Mouse (Mus musculus) forebrain, embryonic 11.5 days (tissue): ENCODE measurements around the gene Lats2. TPM values are rescaled to one million over a fixed set of nuclear protein-coding genes. Genes with fewer than 3 reads are reported as not detected.
A peak's percentile ranks its signal among the peaks of the same experiment; 100 is the strongest.

Experiments used
- ATAC-seq: fragments of 200-750 bp; cut with Nextera tagmentation; replicated peaks from 2 replicates; pipeline ENCODE4 v1.8.0; 2017; ENCODE audit warnings: moderate TSS enrichment; ENCODE audit not compliant: low FRiP score
- DNase-seq: peaks from one replicate; pipeline ENCODE4 v3.0.0-alpha.2; 2017; ENCODE audit warnings: low spot score
- H3K27ac ChIP-seq: fragments of 300-500 bp; sonication (generic); 2 replicates; pipeline ENCODE4 v1.5.1; 2014; ENCODE audit warnings: low read depth, low read length
- H3K27me3 ChIP-seq: fragments of 300-500 bp; sonication (generic); 2 replicates; pipeline ENCODE4 v1.6.1; 2014; ENCODE audit warnings: mild to moderate bottlenecking, low read length, mixed read lengths; ENCODE audit not compliant: control insufficient read depth, insufficient read depth
- H3K36me3 ChIP-seq: fragments of 300-500 bp; sonication (generic); 2 replicates; pipeline ENCODE4 v1.6.1; 2014; ENCODE audit warnings: mild to moderate bottlenecking, low read length, moderate library complexity, mixed read lengths; ENCODE audit not compliant: control insufficient read depth, insufficient read depth
- H3K4me1 ChIP-seq: fragments of 300-500 bp; sonication (generic); replicated peaks from 2 replicates; pipeline ENCODE4 v1.6.1; 2014; ENCODE audit warnings: low read length, mixed read lengths; ENCODE audit not compliant: control insufficient read depth, insufficient read depth
- H3K4me2 ChIP-seq: fragments of 300-500 bp; sonication (generic); 2 replicates; pipeline ENCODE4 v1.6.1; 2014; ENCODE audit warnings: low read depth, mild to moderate bottlenecking, low read length, moderate library complexity, mixed read lengths; ENCODE audit not compliant: severe bottlenecking
- H3K4me3 ChIP-seq: fragments of 300-500 bp; sonication (generic); 2 replicates; pipeline ENCODE4 v1.5.1; 2014; ENCODE audit warnings: low read depth, low read length
- H3K9ac ChIP-seq: fragments of 300-500 bp; sonication (generic); 2 replicates; pipeline ENCODE4 v1.6.1; 2014; ENCODE audit warnings: low read length
- H3K9me3 ChIP-seq: fragments of 300-500 bp; sonication (generic); 2 replicates; pipeline ENCODE4 v1.6.1; 2016; ENCODE audit warnings: low read length, mixed read lengths; ENCODE audit not compliant: control insufficient read depth
- WGBS: fragments of 180-500 bp; shearing (Covaris S2); extraction: QIAGEN DNeasy Blood & Tissue Kit; methylation state at CpG from one replicate; pipeline ENCODE4 v1.1.7; 2014; 5-methylcytosine and 5-hydroxymethylcytosine counted together
- polyA plus RNA-seq: library from polyadenylated mRNA; unstranded; fragments of >200 nt; fragmentation: Nextera tagmentation; extraction: Ambion mirVana; gene quantifications from 2 replicates; pipeline ENCODE4 v1.2.1, GENCODE M21; 2014

The Lats2 gene
- polyA plus RNA-seq, 1 experiment from 2014 or later: 16.6 TPM

DNA sequence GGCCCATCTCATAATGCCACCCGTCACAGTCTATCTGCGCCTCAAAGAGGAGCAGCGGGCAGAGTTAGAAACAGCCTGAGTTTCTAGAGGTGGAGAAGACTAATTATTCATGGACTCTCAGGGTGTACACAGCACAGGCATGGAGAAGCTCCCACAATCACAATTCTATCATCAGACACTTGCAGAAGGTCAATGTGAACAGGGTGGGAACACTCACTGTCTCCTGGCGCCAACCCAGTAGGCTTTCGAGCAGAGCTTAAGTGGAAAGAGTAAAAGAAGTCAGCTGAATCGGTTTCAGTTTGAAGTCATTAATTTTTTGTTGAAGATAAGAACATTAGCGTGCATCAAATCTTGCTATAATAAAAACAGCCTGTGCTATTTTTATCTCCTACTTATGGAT lies 49.6 kb downstream of the Lats2 start:
- Histone ChIP-seq H3K9ac (no peak overlapping the region), H3K4me3 (no peak overlapping the region), H3K27me3 (no peaks in the 10 kb centered on the region), H3K9me3 (no peaks in the 10 kb centered on the region), H3K36me3 (no peaks in the 10 kb centered on the region), H3K4me2 (no peak overlapping the region), H3K4me1 (peaks cover 17% of the 10 kb centered on the region), H3K27ac (no peak overlapping the region)
- ATAC-seq (no peak), DNase-seq (no peak)
- 88% methylated on average over 7 of the region's 7 CpGs for WGBS

- H3K27ac ChIP-seq: peak overlapping the region; percentile 12; the same call in 1 of the 2 replicates
- peaks cover 18% of the 10 kb centered on the region for H3K4me1 ChIP-seq
- ATAC-seq (no peak), DNase-seq (no peak)
- H3K36me3 ChIP-seq: no peaks in the 10 kb centered on the region
- no peak overlapping the region for H3K4me3 ChIP-seq
- peak overlapping the region; percentile 39 for H3K9ac ChIP-seq
- H3K9me3 ChIP-seq: no peaks in the 10 kb centered on the region
- no peaks in the 10 kb centered on the region for H3K27me3 ChIP-seq
- H3K4me2 ChIP-seq: no peak overlapping the region
- WGBS: 42% methylated on average over 18 of the region's 18 CpGs
Observed at GRCm38 (mm10) chr14:57707100-57707893, 50.9 kb downstream of the Lats2 start.

DNA sequence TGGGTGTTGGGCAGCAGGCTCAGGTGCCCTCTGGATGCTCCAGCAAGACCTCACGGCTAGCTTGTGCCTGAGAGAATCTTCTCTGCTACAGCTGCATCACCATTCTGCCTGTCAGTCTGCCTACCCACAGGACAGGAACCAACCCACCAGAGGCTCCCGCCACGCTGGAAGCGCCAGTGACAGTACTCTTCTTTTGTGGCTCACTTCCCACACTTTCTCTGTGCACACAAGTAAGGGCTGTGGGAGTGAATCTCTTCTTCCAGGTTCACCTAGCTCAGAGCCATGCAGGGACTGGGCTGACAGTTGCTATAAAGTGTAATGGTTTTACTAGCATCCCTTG lies 51.5 kb downstream of the Lats2 start:
- no peak for ATAC-seq
- 91% methylated on average over 4 of the region's 4 CpGs for WGBS
- no peaks in the 10 kb centered on the region for H3K9me3 ChIP-seq
- no peak overlapping the region for H3K4me2 ChIP-seq
- H3K27me3 ChIP-seq: no peaks in the 10 kb centered on the region
- DNase-seq: no peak
- H3K36me3 ChIP-seq: no peaks in the 10 kb centered on the region
- H3K9ac ChIP-seq: peak overlapping the region; percentile 39
- H3K4me1 ChIP-seq: peaks cover 21% of the 10 kb centered on the region
- H3K27ac ChIP-seq: peak overlapping the region; percentile 12; the same call in 1 of the 2 replicates
- no peak overlapping the region for H3K4me3 ChIP-seq

DNA sequence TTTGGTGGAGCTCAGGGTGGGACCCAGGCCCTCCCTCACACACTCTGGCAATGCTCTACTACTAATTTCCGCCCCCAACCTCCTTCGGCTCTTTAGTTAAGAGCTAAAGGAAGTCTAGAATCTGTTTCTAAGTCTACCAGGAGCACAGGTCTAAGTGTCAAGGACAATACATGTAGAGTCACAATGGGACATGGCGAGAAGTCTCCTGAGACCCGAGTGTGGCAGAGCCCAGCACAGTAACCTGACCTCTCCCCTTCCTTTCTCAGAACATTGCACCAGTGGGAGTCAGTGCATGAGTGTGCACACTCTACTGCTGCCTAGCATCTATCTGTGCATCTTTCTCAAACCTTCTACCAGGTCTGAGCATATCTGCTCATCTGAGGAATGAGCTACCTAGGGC lies 52.4 kb downstream of the Lats2 start:
- DNase-seq (no peak), ATAC-seq (no peak)
- H3K4me2 ChIP-seq: no peak overlapping the region
- H3K27me3 ChIP-seq: no peaks in the 10 kb centered on the region
- H3K9ac ChIP-seq: no peak overlapping the region
- no peak overlapping the region for H3K4me3 ChIP-seq
- no peaks in the 10 kb centered on the region for H3K9me3 ChIP-seq
- no peaks in the 10 kb centered on the region for H3K36me3 ChIP-seq
- H3K27ac ChIP-seq: no peak overlapping the region
- 90% methylated on average over 4 of the region's 4 CpGs for WGBS
- peaks cover 21% of the 10 kb centered on the region for H3K4me1 ChIP-seq

DNA sequence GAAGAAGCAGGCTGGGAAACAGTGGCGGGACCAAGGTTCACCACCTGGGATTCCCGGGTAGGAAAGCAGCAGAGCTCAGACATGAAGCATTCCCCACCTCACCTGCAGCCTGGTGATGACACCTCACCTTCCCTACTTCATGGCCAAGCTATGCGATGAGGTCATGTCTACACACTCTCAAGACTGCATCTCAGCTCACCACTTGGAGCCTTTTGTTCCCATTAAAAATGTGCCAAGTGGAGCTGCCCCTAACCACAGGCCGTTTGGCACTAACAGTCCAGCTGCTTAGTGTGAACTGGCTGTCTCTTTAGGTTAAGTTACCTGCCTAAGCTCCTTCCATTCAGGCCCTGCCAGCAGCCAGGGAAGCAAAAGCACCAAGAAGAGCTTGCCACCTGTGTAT lies 53.1 kb downstream of the Lats2 start:
- no peak for ATAC-seq
- H3K4me1 ChIP-seq: peaks cover 21% of the 10 kb centered on the region
- no peak overlapping the region for H3K27ac ChIP-seq
- 92% methylated on average over 4 of the region's 4 CpGs for WGBS
- H3K4me2 ChIP-seq: no peak overlapping the region
- H3K27me3 ChIP-seq: no peaks in the 10 kb centered on the region
- no peak overlapping the region for H3K4me3 ChIP-seq
- H3K36me3 ChIP-seq: peaks cover under 1% of the 10 kb centered on the region; the same call in 1 of the 2 replicates
- H3K9me3 ChIP-seq: no peaks in the 10 kb centered on the region
- no peak for DNase-seq
- H3K9ac ChIP-seq: no peak overlapping the region

GRCm38 (mm10) chr14:57701915-57702477 lies 56.2 kb downstream of the Lats2 start:
- peaks cover 5% of the 10 kb centered on the region; the same call in 1 of the 2 replicates for H3K4me1 ChIP-seq
- H3K9ac ChIP-seq: no peak overlapping the region
- ATAC-seq (peak; percentile 79), DNase-seq (no peak)
- peaks cover 8% of the 10 kb centered on the region for H3K36me3 ChIP-seq
- WGBS: 55% methylated on average over 12 of the region's 12 CpGs
- H3K27me3 ChIP-seq: no peaks in the 10 kb centered on the region
- peak overlapping the region; percentile 64 for H3K27ac ChIP-seq
- H3K4me3 ChIP-seq: no peak overlapping the region
- H3K9me3 ChIP-seq: no peaks in the 10 kb centered on the region
- H3K4me2 ChIP-seq: no peak overlapping the region

DNA sequence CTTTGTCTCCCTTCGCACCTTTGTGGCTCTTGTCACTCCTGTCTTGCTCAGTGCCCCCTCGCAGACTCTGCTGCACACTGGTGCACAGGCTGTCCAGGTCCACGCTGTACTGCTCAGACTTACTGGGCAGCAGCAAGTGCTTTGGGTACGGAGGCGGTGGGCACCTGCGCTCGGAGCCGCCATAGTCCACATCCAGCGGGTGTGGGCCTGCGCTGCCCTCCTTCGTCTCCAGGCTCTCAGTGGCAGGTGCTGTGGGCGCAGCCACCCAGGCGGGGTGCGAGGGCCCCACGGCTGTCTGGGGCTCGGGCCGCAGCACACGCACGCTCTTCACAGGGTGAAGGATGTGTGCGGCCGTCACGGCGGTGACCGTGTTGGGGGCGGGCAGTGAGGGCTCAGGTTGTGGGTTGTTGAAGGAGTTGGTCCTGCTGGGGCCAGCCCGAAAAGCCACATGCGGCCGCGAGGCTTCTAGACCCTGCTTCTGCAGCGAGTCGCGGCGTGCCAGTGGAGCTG lies 58.7 kb downstream of the Lats2 start:
- peak; percentile 47 for DNase-seq
- Histone ChIP-seq H3K9ac (no peak overlapping the region), H3K36me3 (peaks cover 8% of the 10 kb centered on the region), H3K27ac (no peak overlapping the region), H3K4me2 (no peak overlapping the region), H3K27me3 (no peaks in the 10 kb centered on the region), H3K4me3 (no peak overlapping the region), H3K9me3 (no peaks in the 10 kb centered on the region), H3K4me1 (peaks cover 4% of the 10 kb centered on the region; the same call in 1 of the 2 replicates)
- ATAC-seq: no peak
- 94% methylated on average over 33 of the region's 33 CpGs for WGBS

- H3K36me3 ChIP-seq: peaks cover 8% of the 10 kb centered on the region
- ATAC-seq (no peak), DNase-seq (no peak)
- H3K9me3 ChIP-seq: no peaks in the 10 kb centered on the region
- H3K4me3 ChIP-seq: no peak overlapping the region
- H3K27ac ChIP-seq: no peak overlapping the region
- H3K9ac ChIP-seq: no peak overlapping the region
- 92% methylated on average over 10 of the region's 10 CpGs for WGBS
- no peaks in the 10 kb centered on the region for H3K27me3 ChIP-seq
- peaks cover 4% of the 10 kb centered on the region; the same call in 1 of the 2 replicates for H3K4me1 ChIP-seq
- no peak overlapping the region for H3K4me2 ChIP-seq
Observed at GRCm38 (mm10) chr14:57699016-57699415, 59.2 kb downstream of the Lats2 start.
